Mouse (Mus musculus): ENCODE results near the gene Arhgef11.

Gene Arhgef11

GRCm38 (mm10) chr3:87661291-87661690 is 43.9 kb downstream of the Arhgef11 start:
- no peak for DNase-seq (ENCODE audit: low spot score in 2 of 2)

GRCm38 (mm10) chr3:87718525-87718924 is 101.2 kb downstream of the Arhgef11 start:
- no peak for DNase-seq (ENCODE audit: low spot score in 2 of 2)

GRCm38 (mm10) chr3:87724556-87724955 is 107.2 kb downstream of the Arhgef11 start:
- no peak for DNase-seq (ENCODE audit: low spot score in 2 of 2)

- no peak for DNase-seq (ENCODE audit: low spot score in 2 of 2)
Observed at GRCm38 (mm10) chr3:87725396-87726160, 108.2 kb downstream of the Arhgef11 start.

- DNase-seq (ENCODE audit: low spot score in 2 of 2), result no peak
Observed at GRCm38 (mm10) chr3:87726191-87726590, 108.8 kb downstream of the Arhgef11 start.

GRCm38 (mm10) chr3:87728696-87729095 is 111.3 kb downstream of the Arhgef11 start:
- no peak for DNase-seq (ENCODE audit: low spot score in 2 of 2)

- DNase-seq (ENCODE audit: low spot score in 2 of 2), result no peak
Observed at GRCm38 (mm10) chr3:87733098-87733497, 115.7 kb downstream of the Arhgef11 start.

GRCm38 (mm10) chr3:87733984-87734761 is 116.8 kb downstream of the Arhgef11 start:
- DNase-seq (ENCODE audit: low spot score in 2 of 2), result no peak

- DNase-seq (ENCODE audit: low spot score in 2 of 2), result no peak
Observed at GRCm38 (mm10) chr3:87735335-87735734, 118.0 kb downstream of the Arhgef11 start.

- no peak for DNase-seq (ENCODE audit: low spot score in 2 of 2)
Observed at GRCm38 (mm10) chr3:87738906-87739305, 121.5 kb downstream of the Arhgef11 start.

- DNase-seq (ENCODE audit: low spot score in 2 of 2), result no peak
Observed at GRCm38 (mm10) chr3:87742013-87742412, 124.7 kb downstream of the Arhgef11 start.

GRCm38 (mm10) chr3:87742735-87743134 is 125.4 kb downstream of the Arhgef11 start:
- peak; percentile 54 to 56 for DNase-seq (ENCODE audit: low spot score in 2 of 2)

- DNase-seq (ENCODE audit: low spot score in 2 of 2), result no peak
Observed at GRCm38 (mm10) chr3:87743927-87744326, 126.6 kb downstream of the Arhgef11 start.

GRCm38 (mm10) chr3:87745036-87745659 is 127.8 kb downstream of the Arhgef11 start:
- no peak for DNase-seq (ENCODE audit: low spot score in 2 of 2)

GRCm38 (mm10) chr3:87748431-87748830 is 131.1 kb downstream of the Arhgef11 start, which contains the start of gene Lrrc71:
Lrrc71 (minus strand) TSS chr3:87748625.
- DNase-seq (ENCODE audit: low spot score in 2 of 2), result no peak

GRCm38 (mm10) chr3:87749036-87749435 is 131.7 kb downstream of the Arhgef11 start:
- peak; percentile 22 to 38 for DNase-seq (ENCODE audit: low spot score in 2 of 2)

GRCm38 (mm10) chr3:87749977-87750376 is 132.6 kb downstream of the Arhgef11 start:
- DNase-seq (ENCODE audit: low spot score in 2 of 2), result no peak

GRCm38 (mm10) chr3:87752567-87752966 is 135.2 kb downstream of the Arhgef11 start:
- no peak for DNase-seq (ENCODE audit: low spot score in 2 of 2)

- no peak for DNase-seq (ENCODE audit: low spot score in 2 of 2)
Observed at GRCm38 (mm10) chr3:87753829-87754228, 136.5 kb downstream of the Arhgef11 start.

GRCm38 (mm10) chr3:87755964-87756363 is 138.6 kb downstream of the Arhgef11 start:
- DNase-seq (ENCODE audit: low spot score in 2 of 2), result peak; percentile 69 to 71

- no peak for DNase-seq (ENCODE audit: low spot score in 2 of 2)
Observed at GRCm38 (mm10) chr3:87756488-87756887, 139.1 kb downstream of the Arhgef11 start.

- no peak for DNase-seq (ENCODE audit: low spot score in 2 of 2)
Observed at GRCm38 (mm10) chr3:87758641-87759040, 141.3 kb downstream of the Arhgef11 start.
